Mouse (Mus musculus) c-Kit-positive CD71-positive TER-119-positive erythroid progenitor cells, embryonic 14.5 days (primary cell): Measurements from ENCODE around the gene Cped1.
"Not testable (repeated sequence)": the region's sequence is repeated elsewhere in the genome, so short reads cannot be mapped to it uniquely, and the experiment has no call there.

Experiments
- DNase-seq: peaks from one replicate; pipeline ENCODE4 v3.0.0-alpha.2; 2013; ENCODE audit warnings: low spot score

Gene Cped1

DNA sequence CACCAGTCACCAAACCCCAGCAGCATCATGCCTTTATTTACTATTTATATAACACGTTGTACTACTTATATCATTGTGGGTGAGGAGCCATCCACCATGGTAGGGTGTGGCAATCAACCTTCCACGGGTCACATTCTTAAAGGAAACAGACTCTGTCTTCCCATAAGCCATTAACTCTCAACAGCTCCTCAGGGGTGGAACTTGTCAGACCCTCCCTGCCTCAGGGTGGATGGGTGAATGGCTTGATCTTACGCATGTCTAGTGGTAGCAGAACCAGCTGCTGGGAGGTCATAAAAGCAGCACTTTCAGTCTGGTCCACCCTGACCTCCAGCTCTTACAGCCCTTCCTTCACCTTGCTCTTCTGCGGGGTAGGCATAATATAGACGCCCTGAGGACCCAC, 100.3 kb downstream of the Cped1 start:
- no peak for DNase-seq

- no peak for DNase-seq
Observed at GRCm38 (mm10) chr6:22088346-22089064, 102.8 kb downstream of the Cped1 start.

DNA sequence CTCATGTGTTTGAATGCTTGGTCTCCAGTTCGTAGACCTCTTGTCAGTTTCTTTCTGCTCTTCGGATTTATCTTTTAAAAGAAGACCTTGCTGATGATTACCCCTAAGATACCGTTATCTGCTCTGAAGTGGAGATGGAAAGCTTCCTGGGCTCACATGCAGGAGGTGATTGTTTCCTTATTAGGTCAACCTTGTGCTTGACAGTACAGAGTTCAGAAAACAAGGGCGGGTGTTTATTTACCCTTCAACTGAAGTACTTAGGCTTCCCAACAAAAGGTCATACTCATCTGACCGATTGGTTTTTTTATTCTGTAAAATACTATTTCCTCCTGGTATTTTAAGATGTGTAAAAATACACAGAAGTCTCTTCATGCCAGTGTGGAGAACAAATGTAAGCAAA, 106.1 kb downstream of the Cped1 start:
- no peak for DNase-seq

DNA sequence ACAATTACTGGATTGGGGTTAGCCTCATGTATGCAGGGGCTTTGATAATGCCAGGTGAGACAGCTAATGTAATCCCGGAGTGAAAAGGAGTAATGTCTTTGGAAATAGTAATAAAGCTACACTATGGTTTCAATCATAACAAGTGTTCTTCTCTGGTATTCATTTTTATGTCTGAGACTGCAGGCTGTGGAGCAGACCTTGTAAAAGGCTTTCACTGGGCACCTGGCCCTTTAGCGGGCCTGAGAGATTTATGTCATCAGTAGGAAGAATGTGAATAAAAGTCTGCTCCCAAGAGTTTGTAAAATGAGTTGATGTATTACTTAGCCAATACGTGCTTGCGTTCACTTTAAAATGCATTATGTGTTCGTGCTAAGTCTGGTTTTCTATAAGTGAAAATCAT, 108.1 kb downstream of the Cped1 start:
- DNase-seq: no peak

DNA sequence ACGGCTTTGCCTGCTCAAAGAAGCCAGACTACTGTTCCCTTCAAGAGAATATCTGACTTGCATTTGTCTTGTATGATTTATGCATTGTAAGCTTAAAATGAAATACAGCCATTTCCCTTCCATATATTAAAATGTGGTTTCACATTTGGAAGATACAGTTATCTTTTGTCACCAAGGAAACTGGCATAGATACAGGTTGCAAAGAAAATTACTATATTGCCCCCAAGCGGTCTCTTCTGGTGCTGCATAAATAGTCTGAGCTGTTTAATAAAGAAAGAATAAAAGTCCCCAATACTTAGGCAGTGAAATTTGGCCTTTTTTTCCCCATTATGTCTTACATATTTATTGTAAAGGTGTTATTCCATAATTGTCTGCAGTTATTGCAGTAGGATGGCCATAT, 112.0 kb downstream of the Cped1 start:
- peak; percentile 16 for DNase-seq

GRCm38 (mm10) chr6:22099832-22100231, 114.1 kb downstream of the Cped1 start:
- no peak for DNase-seq

- no peak for DNase-seq
Observed at GRCm38 (mm10) chr6:22101939-22102338, 116.2 kb downstream of the Cped1 start.

DNA sequence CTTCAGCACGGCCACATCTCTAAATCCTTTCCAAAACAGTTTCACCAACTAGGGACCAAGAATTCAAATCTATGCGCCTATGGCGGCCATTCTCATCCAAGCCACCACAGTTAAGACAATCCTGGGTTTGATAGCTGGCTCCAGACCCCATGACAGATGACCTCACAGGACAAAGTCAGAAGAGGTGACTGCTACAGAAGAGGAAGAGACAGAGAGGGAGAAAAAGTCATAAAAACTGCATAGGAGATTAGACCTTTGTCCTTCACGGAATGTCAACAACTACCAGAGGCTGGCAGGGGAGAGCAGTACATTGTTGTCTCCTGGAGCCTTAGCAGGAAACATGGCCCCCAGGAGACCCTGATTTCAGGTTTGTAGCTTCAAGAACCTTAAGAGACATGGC, 117.0 kb downstream of the Cped1 start:
- DNase-seq: no peak

GRCm38 (mm10) chr6:22103713-22104112, 118.0 kb downstream of the Cped1 start:
- no peak for DNase-seq

DNA sequence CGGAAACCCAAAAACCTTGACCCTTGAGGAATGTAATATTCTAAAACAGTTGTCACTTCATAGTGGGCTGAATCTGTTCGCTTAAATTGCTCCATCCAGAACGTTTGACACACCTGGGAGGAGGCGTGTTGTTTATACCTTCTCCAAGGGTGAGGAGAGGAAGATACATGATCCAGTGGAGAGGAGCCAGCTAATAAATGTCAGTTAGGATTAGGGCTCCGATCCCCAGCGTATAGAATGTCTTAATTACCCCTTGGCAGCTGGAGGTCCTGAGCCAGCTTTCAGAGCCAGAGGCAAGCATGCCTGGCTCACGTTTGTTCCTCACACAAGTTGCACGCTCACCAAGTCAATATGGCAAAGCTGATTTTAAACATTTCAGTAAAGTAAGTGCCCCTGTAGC, 118.5 kb downstream of the Cped1 start:
- DNase-seq: no peak

DNA sequence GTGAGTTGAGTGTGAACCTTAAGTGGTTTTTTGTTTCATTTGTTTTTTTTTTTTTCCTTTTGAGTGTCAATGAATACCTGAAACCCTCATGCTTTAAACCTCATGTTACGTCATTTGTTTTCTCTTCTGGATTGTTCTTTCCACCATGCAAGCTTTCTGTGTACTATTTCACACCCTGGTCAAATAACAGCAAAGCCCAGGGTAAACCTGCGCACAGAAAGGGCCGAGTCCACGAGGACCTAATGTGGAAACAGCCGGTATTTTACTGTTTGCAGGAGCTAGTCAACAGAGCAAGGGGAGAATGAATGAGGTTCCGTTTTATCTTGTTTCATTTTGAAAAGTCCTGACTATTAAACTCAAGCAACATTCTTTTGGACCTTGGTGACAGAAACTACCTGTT, 128.4 kb downstream of the Cped1 start:
- DNase-seq: no peak

DNA sequence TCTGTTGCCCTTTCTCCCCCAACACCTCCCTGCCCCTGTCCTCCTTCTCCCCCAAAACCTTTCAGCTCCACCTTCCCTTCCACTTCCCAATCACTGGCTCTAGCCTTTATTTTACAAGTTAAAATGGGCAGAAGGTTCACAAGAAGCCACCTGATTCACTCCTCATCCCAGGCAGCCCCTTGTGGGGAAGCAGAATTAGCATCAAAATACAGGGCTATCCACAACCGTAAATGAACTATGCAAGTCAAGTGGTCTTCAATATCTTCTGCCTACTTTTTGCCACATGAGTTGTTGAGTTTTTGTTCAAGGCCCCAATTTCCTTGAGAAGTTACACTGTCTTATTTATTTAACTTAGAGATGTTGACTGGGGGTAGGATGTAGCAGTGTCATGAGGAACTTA, 131.0 kb downstream of the Cped1 start:
- no peak for DNase-seq

GRCm38 (mm10) chr6:22122080-22122479, 136.4 kb downstream of the Cped1 start:
- DNase-seq: peak; percentile 29

- no peak for DNase-seq
Observed at GRCm38 (mm10) chr6:22122693-22123092, 137.0 kb downstream of the Cped1 start.

- DNase-seq: no peak
Observed at GRCm38 (mm10) chr6:22123332-22123731, 137.6 kb downstream of the Cped1 start.

DNA sequence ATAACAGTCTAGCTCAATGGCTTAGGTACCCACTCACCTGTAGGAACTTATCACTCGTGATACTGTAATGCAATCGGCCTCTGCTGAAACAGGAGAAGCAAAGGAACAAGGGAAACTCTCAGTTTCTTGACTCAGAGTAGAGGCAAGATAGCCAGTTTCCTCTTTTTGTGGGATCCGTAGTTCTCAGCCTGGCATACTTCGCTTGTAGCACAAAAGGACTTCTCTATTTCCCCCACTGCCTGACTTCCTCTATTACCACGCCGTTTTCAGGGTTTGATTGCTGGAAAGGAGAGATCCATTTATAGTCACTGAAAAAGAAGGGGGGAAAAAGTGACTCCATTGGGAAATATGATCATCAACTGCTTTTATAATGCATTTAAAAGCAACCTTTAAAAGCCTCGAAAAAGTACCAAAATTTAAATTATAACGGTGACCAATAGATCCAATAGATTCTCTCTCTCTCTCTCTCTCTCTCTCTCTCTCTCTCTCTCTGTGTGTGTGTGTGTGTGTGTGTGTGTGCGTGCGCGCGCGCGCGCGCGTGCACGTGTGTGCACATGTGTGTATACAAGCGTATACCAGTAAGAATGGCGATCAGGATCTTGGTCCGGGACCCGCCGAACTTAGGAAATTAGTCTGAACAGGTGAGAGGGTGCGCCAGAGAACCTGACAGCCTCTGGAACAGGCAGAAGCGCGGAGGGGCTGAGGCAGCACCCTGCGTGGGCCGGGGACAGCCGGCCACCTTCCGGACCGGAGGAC, 139.0 kb downstream of the Cped1 start:
- not testable (repeated sequence) for DNase-seq

DNA sequence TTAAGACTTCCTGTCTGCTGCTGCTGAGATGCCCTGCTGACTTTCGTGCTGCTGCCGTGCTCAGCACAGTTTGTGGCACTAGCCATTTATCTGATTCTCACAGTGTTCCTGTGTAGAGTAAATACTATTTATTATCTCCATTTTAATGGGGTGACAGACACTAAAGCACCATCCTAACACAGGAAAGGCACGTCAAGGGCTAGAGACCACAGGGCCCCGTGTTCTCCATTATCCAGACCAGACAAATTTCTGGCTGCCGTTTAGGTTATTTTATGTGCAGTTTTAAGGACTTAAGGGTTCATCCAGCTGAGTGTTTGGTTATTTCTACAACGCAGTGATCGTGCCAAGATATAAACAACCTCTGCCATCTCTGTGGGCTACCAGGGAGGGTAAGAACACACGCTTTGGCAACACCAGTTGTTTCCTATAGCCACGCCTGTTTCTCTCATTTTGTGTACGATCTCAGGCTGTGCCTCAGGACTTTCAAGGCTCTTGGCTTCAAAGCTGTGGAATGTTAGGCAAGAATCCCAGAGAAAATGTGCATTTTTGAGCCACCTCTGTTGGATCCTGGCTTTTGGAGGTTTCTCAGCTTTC, 149.4 kb downstream of the Cped1 start:
- DNase-seq: no peak

DNA sequence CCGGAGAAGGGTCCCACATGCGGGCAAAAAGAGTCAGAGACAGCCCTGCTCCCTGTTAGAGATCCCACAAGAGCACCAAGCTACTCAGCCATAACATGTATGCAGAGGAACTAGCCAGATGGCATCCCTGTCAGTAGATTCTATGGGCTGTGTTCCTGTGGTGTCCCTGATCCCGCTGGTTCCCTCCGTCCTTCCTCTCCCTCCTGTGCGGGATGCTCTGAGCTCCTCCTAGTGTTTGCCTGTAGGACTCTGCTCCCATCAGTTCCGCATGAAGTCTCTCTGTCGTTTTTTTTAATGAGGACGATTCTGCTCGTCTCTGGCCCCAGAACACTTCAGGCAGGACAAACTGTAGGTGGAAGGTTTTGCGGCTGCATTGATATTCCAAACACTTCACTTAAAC, 151.1 kb downstream of the Cped1 start:
- no peak for DNase-seq

DNA sequence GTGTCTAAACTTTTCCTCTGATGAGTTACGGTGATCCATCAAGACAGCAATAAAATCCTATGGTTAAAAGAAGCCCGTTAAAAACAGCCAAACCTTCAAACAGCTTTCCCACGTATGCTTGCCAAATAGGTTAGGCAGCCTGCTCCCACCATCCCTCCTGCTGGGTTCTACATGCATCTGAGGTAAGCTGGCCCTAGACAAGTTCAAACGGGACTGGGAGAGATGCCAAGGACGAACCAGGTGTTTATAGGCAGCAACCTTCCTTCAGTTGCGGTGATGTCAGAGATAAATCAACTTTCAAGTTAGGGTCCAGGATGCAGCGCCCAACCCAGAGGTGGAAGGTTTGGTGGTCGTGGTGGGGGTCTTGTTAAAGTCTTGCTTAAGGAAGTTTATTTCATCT, 155.1 kb downstream of the Cped1 start:
- DNase-seq: no peak

GRCm38 (mm10) chr6:22147236-22147635, 161.5 kb downstream of the Cped1 start:
- no peak for DNase-seq

GRCm38 (mm10) chr6:22148511-22148910, 162.8 kb downstream of the Cped1 start:
- DNase-seq: no peak

DNA sequence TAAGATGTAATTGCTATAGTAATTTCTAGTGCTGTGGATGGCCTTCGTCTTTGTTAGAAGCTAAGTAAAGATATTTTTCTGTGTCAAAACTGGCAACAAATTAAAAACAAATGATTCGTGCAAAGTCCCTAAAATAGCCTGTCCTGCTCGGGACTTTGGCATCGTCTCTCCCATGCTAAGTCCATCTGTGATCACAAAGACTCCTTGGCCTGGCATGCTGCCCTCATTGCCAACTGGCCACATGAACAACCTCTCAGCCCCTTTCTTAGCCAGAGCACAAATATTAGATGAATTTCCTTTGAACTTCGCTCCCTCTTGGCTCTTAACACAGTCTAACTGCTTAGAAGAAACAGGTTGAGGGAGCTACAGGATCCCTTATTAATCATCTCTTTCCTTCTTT, 171.7 kb downstream of the Cped1 start:
- no peak for DNase-seq

- no peak for DNase-seq
Observed at GRCm38 (mm10) chr6:22161944-22162343, 176.2 kb downstream of the Cped1 start.
